Mouse (Mus musculus) cerebellum, adult 9-10 months (tissue): ENCODE data around the gene Dhx30.
"Not testable (repeated sequence)": the region's sequence is repeated elsewhere in the genome, so short reads cannot be mapped to it uniquely, and the experiment has no call there.

Experiments used
- DNase-seq: peaks from one replicate; pipeline ENCODE4 v3.0.0; 2022

Dhx30 gene

DNA sequence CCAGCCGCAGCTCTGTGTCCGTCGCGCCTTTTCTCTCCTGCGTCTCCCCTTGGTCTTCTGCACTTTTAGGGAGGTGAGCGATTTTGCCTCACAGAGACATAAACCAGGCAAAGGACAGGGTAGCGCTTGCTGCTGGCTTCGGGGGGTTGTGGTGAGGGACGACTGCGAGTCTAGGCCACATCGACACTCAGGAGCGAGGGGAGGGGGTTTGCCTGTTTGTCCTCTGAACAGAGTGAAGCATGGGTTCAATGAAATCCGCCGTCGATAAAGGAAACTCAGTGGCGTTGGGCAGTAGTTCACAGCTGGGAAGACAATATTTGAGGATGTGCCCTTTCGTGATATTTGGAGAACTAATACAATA lies at the start of gene Dhx30:
Dhx30 (minus strand) TSS at position 52 of the 361 bp plus-strand sequence.
- DNase-seq: no peak

DNA sequence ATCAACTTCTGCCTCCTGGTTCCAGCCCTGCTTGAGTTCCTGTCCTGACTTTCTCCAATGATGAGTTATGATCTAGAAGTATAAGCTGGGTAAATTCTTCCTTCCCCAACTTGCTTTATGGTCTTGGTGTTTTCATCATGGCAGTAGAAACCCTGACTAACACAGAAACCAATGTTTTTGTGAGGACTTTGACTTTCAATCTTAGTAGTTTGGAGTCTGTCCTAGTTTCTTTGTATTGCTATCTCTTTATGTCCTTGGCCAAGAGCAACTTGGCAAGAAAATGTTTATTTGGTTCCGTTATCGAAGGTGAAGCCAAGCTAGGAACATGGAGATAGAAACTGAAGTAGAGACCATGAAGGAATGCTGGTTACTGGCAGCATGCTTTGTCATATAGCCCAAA lies 45.4 kb upstream of the Dhx30 start:
- no peak for DNase-seq

DNA sequence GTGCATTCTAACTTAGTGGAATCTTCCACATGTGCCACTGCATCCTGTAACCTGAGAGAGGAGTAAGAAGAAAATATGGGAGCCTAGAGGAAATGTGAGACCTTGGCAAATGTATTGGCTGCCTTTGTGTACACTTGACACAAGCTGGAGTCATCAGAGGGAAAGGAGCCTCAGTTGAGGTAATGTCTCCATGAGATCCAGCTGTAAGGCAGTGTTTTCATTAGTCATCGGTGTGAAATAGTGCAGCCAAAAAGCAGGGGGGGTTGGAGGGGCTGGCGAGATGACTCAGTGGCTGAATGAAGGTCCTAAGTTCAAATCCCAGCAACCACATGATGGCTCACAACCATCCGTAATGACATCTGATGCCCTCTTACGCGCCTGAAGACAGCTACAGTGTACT lies 44.8 kb upstream of the Dhx30 start:
- no peak for DNase-seq

DNA sequence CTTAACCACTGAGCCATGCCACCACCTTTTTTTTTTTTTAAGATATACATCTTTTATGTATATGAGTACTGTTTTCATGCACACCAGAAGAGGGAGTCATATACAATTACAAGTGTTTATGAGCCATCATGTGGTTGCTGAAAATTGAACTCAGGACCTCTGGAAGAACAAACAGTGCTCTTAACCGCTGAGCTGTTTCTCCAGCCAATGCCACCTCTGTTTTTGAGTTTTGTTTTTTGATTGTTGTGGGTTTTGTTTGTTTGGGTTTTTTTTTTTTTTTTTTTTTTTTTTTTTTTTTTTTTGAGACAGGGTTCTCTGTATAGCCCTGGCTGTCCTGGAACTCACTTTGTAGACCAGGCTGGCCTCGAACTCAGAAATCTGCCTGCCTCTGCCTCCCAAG lies 42.9 kb upstream of the Dhx30 start:
- not testable (repeated sequence) for DNase-seq

DNA sequence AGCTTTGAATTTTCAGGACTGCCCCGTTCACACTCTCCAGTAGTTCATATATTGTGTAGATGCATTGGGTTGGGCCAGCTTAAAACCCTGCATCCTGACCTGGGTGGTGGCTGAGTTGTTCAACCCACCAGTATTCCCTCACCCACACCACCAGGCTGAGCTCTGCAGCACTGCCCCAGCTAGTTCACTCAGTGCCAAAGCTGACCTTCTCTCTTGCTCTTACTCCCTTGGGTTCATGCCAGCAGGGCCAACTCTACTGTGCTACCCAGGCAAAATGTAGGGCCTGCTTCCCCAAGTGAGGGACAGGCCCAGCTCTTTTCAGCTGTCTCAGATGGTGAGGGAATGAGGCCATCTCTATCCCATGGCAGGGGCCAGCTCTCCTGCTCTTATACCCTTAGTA lies 41.4 kb upstream of the Dhx30 start:
- no peak for DNase-seq

DNA sequence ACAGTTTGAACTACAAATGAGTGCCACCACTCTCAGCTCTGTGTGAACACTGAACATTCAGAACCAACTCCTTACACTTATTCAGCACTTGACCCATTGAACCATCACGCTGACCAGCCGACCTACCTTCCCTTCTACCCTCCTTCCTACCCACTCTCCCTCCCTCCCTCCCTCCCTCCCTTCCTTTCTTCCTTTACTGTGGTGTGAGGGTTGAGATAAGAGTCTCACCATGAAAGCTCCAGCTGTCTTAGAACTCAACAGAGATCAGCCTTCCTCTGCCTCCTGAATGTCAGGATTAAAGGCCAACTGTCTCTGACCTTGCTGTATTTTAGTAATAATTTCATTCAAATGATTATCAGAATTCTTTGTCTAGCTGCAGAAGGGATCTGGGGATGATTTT lies 31.0 kb upstream of the Dhx30 start:
- no peak for DNase-seq

DNA sequence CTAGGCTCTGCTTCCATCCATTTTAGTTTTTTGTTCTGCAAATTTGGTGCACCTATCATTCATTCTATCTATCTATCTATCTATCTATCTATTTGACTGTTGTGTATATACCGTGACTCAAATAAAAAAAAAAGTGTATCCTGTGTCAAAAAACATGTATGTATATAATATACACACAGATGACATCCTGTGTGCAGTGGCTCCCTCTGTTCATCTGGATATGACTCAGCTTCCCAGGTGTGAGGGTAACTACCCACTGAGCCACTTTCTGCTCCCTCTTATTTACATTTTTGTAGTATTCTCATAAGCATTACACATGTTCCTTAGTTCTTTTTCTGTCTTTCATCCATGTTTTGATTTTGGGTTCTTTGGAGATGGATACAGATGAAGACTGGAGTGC lies 24.5 kb upstream of the Dhx30 start:
- no peak for DNase-seq

DNA sequence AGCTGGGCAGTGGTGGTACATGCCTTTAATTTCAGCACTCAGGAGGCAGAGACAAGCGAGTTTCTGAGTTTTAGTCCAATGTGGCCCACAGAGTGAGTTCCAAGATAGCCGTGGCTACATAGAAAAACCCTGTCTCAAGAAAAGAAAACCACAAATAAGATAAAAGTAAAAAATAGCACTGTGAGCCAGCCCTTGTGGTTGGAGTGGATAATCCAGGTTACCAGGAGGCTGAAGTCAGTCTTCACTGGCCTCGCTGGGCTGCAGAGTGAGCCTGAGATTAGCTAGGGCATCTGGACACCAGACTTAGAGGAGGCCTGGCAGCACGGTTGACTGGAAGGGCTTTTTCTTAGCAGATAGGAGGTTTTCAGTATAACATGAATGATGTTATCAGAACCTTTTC lies 21.5 kb upstream of the Dhx30 start:
- no peak for DNase-seq

DNA sequence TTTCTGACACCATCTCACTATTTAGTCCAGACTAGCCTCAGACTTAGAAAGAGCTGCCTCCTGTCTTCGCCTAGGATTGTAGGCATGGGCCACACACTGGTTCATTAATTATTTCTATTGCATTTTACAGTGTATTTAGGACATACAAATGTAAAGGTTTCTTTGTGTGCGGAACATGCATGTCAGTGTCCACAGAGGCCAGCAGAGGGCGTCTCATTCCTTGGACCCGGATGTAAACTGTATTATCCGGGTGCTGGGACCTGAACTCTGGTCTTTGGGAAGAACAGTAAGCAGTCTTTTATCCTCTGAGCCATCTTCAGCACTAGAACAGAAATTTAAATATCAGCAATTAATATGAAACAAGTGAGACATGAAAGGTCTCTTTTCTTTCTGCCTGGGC lies 16.5 kb upstream of the Dhx30 start:
- DNase-seq: no peak

DNA sequence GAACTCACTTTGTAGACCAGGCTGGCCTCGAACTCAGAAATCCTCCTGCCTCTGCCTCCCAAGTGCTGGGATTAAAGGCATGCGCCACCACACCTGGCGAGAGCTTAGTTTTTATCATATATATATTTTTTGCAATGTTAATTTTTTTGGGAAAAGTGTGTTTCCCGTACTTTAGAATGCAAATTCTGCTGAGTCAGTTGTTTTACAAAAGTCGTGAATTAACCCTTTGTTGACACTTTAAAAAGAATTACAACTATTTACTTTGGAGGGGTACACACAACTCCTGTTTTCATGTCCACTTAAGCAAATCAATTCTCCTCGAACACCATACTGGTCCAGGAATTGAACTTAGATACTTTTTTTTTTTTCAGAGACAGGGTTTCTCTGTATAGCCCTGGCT lies 15.3 kb upstream of the Dhx30 start:
- DNase-seq: no peak

DNA sequence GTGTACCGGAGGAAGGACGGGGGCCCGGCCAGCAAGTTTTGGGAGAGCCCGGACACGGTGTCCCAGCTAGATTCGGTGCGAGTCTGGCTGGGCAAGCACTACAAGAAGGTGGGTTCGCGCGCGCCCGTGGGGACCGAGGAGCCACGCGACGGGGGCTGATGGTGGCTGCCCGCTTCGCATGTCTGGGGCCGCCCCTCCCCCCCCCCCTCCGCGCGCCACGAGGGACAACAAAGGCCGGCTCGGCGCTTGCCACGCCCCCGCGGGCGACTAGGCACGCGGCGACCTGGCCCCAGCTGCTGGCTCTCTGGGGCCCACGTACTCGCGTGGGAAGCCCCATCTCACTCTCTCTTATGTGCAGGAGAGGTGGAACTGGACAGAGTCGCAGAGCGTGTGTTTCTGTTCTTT lies 14.6 kb upstream of the Dhx30 start:
- DNase-seq: no peak

DNA sequence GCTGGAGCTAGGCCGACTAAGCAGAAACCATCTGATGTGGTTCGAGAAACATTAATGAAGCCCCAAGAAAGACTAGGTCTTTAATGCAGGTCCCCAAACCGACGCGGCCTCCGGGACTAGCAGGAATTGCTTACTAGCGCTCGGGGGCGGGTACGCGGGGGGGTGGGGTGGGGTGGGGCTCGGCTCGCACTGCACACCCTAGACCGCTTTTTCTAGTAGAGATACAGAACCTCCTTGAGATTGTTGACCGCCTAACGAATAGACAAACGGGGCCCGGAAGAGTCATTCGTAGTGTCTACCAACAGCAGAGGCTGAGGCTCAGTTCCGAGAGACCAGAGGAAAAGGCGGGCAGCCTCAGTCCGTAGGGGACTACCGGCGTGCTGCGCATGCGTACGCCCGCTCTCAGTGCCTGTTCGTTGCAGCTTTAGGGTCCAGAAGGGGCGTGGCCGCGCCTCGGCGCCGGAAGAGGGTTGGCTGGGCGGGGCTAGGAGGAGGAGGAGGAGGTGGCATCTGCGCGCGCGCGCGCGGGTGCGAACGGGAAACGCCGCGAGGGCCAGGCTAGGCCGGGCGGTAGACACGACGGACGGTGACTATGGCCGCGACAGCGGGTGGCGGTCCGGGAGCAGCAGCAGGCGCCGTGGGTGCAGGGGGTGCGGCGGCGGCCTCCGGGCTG lies 14.0 kb upstream of the Dhx30 start:
- DNase-seq: peak; percentile 99

DNA sequence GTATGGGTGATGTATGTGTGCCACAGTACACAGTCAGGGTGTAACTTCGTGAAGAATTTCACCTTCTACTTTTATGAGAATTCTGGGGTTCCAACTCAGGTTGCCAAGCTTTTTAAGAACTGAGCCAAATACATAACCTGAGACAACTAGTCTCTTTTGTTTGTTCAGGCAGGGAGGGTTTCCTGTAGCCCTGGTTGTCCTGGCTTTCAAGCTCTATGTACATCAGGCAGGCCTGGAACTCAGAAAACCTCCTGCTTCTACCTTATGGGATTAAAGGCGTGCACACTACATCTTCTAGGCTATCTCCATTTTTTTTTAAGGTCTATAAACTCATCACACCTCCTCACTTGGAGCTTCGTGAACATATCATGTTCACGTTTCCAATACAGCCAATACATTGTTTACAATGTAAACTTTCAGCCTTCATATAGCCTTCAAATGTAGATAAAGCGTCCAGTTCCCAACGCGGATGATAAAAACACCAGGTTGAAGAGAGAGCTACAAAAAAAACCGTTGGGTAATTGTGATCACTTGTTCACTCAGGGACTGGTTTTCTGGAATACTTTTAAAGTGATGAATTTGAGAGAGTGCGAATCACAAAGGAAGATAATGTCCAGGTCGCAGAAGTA lies 13.4 kb upstream of the Dhx30 start:
- DNase-seq: peak; percentile 34

DNA sequence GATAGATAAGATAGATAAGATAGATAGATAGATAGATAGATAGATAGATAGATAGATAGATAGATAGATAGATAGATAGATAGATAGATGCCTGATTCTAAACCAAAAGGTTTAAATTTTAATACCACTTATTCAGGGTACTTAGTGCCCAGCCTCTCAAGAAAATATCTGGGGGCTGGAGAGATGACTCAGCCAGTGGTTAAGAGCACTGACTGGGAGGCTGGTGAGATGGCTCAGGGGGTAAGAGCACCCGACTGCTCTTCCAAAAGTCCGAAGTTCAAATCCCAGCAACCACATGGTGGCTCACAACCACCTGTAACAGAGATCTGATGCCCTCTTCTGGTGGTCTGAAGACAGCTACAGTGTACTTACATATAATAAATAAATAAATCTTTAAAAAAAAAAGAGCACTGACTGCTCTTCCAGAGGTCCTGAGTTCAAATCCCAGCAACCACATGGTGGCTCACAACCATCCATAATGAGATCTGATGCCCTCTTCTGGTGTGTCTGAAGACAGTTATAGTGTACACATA lies 6.4 kb upstream of the Dhx30 start:
- DNase-seq: not testable (repeated sequence)

DNA sequence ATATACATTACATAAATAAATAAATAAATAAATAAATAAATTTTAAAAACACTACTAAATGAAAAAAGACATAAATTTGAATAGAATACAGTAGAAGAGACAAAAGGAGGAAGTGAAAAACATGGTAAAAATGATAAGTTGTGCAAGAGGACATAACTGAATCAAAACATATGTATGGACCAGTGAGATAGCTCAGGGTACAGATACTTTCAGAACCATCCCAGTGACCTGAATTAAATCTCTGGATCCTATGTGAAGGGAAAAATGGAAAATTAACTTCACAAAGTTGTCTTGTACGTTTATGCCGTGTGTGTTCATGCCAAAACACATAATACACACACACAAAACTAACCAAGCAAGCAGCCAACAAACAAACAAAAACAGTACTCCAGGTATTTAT lies 5.7 kb upstream of the Dhx30 start:
- no peak for DNase-seq

DNA sequence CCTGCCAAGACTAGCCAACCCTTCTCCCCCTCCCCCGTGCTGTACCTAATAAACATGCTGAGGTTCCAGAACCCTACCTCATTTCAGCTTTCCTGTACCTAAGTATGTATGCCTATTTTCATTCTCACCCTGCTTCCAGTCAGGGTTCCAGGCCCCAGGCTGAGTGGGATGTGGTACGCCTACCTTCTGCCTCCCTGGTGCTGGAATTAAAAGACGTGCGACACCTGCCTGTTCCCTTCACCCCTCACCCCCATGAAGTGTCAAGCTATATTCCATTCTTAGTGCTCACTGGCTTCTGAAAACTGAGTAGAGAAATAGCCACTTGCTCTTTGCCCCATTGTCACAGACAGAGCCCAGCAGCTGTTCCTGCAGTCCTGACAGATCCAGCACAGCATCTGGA lies 3.8 kb upstream of the Dhx30 start:
- no peak for DNase-seq

DNA sequence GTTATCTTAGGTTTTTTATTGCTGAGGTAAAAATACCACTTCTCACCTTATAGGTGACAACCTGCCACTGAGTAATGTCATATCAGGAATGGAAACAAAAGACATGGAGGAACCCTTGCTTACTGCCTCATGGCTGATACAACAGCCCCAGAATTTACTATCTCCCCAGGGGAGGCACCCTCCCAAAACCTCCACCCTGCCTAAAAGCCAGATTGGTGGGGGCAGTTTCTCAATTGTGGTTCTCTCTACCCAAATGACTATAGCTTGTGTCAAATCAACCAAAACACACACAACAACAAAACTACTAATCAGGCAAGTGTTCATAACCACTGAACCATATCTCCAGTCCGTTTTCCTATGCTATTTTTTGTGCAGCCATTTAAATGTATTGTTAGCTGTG lies 619 bp upstream of the Dhx30 start:
- no peak for DNase-seq

DNA sequence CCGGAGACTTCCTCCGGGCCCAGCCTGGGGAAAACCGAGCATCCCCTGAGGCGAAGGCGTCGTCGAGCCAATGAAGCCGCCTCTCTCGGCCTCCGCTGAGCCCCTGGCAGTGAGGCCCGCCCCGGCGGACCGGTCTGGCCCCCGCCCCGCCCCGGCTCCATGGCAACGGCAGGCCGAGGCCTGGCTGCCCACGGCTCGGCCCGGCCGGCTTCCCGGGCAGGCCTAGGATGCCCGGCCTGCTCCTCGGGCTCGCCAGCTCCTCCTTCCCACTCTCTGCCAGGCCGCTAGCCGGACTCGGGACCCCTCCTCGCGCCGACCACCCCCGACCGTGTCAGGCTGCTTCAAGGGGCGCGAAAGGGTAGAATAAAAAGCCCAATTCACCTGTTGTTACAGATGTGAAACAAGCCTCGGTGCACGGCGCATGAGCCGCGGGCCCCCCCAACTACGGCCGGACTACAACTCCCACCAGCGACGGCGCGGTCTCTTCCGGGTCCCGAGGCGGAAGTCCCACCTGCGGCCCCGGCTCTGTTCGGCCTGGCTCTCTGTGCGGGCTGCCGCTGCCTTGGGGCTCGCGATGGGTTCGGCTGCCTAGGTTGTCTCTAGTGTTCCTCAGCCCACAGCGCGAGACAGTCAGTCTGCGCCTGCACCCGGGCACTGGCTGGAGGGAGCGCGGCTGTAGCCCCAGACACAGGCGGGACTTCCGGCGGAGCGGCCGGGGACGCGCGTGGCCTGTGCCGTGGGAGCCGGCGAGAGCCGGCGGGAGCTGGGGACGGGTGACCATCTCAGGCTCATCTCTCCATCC lies 452 bp downstream of the Dhx30 start, which contains the start of gene Smarcc1:
Smarcc1 (plus strand) TSS at position 732 of the 802 bp plus-strand sequence.
- peak; percentile 82 for DNase-seq

DNA sequence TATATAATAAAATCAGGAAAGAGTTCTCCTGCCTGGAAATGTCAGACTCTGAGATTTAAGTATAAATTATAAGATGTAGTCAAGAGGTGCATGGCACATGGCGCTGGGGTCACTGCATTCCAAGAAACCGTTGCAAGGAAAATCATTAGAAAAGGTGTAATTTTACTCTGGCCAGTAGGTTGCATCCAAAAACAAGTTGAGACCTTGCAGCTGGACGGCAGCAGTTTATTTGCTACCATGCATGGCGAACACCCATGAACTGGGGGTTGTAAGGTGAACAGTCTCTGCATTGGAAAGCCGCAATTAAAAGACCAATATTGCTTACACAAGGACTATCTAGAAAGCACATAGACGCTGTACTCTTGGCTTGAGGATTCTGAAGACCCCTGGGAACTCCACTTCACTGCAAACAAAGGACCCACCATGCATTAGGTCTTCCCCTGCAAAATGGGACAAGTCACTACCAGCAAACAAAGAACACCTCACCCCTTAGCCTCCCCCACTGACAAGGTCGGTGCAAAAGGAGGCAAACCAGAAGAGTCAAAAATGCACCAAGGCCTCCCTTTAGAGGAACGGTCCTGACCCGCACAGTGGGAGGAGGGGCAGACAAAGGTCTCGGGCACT lies 1.2 kb downstream of the Dhx30 start:
- peak; percentile 31 for DNase-seq

DNA sequence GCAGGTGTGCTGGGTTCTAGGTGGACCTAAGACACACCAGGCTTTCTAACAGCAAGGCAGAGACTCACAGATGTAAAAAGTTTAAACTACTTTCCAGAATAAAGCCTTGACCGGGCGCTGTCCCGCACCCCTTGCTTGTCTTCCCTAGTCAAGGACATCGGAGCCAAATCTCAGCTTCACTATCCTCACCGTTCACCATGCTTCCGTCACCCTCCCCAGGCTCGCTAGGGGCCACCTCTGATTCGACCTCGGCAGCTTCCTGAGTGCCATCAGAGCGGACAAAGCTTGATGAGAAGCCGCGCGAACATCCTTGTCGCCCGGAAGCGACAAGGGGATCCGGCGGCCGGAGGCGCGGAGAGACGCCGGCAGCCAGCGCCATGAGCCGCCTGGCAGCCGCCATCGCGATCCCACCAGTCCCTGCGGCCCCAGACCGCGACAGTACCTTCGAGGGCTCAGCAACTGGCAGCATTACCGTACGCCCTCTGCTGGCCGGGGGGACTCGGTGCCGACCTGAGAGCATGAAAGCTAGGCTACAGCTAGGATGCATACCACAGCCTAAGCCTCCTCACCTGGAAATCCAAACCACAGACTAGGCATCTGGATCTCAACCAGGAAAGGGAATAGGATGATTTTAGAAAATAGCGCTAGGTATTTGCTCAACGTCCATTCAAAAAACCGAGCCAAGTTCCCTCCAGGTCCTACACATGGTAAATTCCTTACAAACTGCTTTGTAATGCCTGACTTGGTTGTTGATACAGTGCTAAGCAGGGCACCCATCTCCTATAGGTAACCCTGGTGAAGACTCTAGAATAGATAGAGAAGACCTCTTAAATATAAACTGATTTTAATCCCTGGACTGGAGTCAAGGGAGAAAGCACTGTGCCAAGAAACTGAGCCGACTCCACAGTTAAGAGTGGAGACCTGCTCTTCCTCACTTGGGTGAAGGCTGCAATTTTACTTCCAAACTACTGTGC lies 16.7 kb downstream of the Dhx30 start:
- DNase-seq: peak; percentile 92

DNA sequence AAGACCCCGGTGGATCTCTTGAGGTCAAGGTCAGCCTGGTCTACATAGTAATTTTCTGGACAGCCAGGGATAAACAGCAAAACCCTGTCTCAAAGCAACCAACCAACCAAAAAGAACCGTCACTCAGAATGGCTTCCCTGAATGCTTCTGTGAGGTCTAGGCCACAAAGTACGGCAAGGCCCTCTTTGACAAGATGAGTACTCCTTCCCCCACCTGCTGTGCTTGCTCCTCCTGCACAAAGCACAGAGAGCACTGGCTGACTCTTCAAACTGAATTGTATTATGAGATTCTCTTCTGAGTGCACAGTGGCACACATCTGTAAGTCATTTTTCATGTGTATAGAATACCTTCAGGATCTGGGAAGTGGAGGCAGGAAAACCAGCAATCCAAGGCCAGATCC lies 19.8 kb downstream of the Dhx30 start:
- no peak for DNase-seq

DNA sequence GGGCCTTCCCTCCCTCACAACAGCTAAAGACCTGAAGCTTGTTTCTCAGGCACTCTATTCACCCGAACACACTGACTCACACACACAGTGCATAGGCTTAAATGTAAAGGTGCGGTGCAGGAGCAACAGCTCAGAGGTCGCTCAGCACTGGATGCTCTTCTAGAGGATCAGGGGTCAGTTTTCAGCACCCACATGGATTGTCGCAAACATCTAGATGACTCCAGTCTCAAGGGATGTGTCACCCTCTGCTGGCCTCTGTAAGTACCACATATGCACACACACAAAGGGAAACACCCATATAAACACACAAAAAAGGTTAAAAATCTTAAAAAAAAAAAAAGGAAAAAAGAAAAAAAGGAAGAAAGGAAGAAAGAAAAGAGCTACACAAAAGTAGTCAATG lies 22.9 kb downstream of the Dhx30 start:
- no peak for DNase-seq
